Mouse (Mus musculus) C2C12 (cell line): ENCODE measurements around the gene Slc35c1.

Experiments
- CEBPB ChIP-seq: IDR thresholded peaks from one replicate; pipeline ENCODE4 v1.6.1; 2011; ENCODE audit warnings: low read depth, mild to moderate bottlenecking, control low read depth, moderate library complexity
- CTCF ChIP-seq: IDR thresholded peaks from one replicate; pipeline ENCODE4 v1.5.1; 2011; ENCODE audit not compliant: control insufficient read depth, insufficient read depth, insufficient read length
- MYOD1 ChIP-seq: IDR thresholded peaks from one replicate; pipeline ENCODE4 v1.6.1; 2011; ENCODE audit warnings: low read depth; ENCODE audit not compliant: control insufficient read depth, insufficient read length
- MYOG ChIP-seq: IDR thresholded peaks from one replicate; pipeline ENCODE4 v1.6.1; 2011; ENCODE audit not compliant: control insufficient read depth, insufficient read length; ENCODE audit errors: extremely low read depth
- USF1 ChIP-seq: IDR thresholded peaks from one replicate; pipeline ENCODE4 v1.6.1; 2011; ENCODE audit warnings: low read depth, mild to moderate bottlenecking, control low read depth, moderate library complexity

DNA sequence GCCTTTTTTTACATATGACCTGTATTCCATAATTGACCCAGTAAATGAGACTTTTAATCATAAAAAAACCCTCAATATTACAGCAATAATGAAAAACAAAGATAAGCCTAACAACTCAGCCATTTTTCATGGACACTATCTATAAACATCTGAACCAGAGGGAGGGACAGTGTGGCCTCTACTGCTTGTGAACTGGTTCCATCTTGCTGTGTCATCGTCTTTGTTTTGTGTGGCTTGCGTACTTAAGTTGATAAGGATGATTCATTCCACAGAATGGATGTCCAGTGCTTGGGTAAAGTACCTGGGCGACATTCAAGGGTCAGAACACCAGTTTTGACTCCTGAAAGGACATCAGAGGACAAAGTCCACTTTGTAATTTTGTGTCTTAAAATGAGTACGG, 23.0 kb downstream of the Slc35c1 start:
- TF ChIP-seq CTCF (no peak), MYOG (no peak), USF1 (no peak), CEBPB (no peak), MYOD1 (no peak)
